Mouse (Mus musculus) gastrocnemius, postnatal 14 days (tissue): ENCODE measurements at regions not wholly inside any gene's neighbourhood (a gene's known extent, or its start where the extent isn't known, plus 50 kb on each side); places are given as distances from the start of the nearest gene placed in this dataset.
"Not testable (repeated sequence)": the region's sequence is repeated elsewhere in the genome, so short reads cannot be mapped to it uniquely, and the experiment has no call there.

ENCODE experiments used
- DNase-seq: peaks from one replicate; pipeline ENCODE4 v3.0.0; 2021; ENCODE audit warnings: mixed read lengths
- intact Hi-C: fragments of 180-260 bp; cut with DNase I; formaldehyde crosslinking; loops from one replicate; pipeline ENCODE4 v1.15.1; 2025; ENCODE audit warnings: low total_unique reads

GRCm38 (mm10) chr10:111354607-111355006 lies 56.1 kb downstream of the Bbs10 start:
- no peak for DNase-seq
- intact Hi-C loops: no loop called here

- intact Hi-C loops, DNase-seq: not testable (repeated sequence)
Measured at GRCm38 (mm10) chr10:111358340-111358739, 59.9 kb downstream of the Bbs10 start.

- intact Hi-C loops: no loop called here
Measured at GRCm38 (mm10) chr10:111361749-111362435, 63.4 kb downstream of the Bbs10 start.

GRCm38 (mm10) chr10:111363729-111364617 lies 65.5 kb downstream of the Bbs10 start:
- intact Hi-C loops: no loop called here
- DNase-seq: no peak

More at GRCm38 (mm10) chr10:111361749-111362435, 63.4 kb downstream of the Bbs10 start:
- DNase-seq: no peak

GRCm38 (mm10) chr10:111365011-111365410 lies 66.5 kb downstream of the Bbs10 start:
- intact Hi-C loops: no loop called here
- DNase-seq: no peak

- DNase-seq: not testable (repeated sequence)
Measured at GRCm38 (mm10) chr10:111369046-111369445, 70.6 kb downstream of the Bbs10 start.

GRCm38 (mm10) chr10:111378047-111378618 lies 79.7 kb downstream of the Bbs10 start:
- intact Hi-C loops: no loop called here
- no peak for DNase-seq

More at GRCm38 (mm10) chr10:111369046-111369445, 70.6 kb downstream of the Bbs10 start:
- intact Hi-C loops: not testable (repeated sequence)

GRCm38 (mm10) chr10:111381689-111382088 lies 83.2 kb downstream of the Bbs10 start:
- intact Hi-C loops: no loop called here
- DNase-seq: peak; percentile 12

GRCm38 (mm10) chr10:111382206-111382930 lies 83.9 kb downstream of the Bbs10 start:
- no peak for DNase-seq
- intact Hi-C loops: no loop called here

GRCm38 (mm10) chr10:111385561-111385960 lies 87.1 kb downstream of the Bbs10 start:
- intact Hi-C loops: no loop called here

GRCm38 (mm10) chr10:111387869-111388538 lies 85.0 kb upstream of the Nap1l1 start:
- intact Hi-C loops: no loop called here
- DNase-seq: no peak

More at GRCm38 (mm10) chr10:111385561-111385960, 87.1 kb downstream of the Bbs10 start:
- no peak for DNase-seq

- intact Hi-C loops: no loop called here
- DNase-seq: no peak
Measured at GRCm38 (mm10) chr10:111388545-111389320, 84.3 kb upstream of the Nap1l1 start.

- peak; percentile 78 for DNase-seq
- intact Hi-C loops: no loop called here
Measured at GRCm38 (mm10) chr10:111389890-111390289, 83.1 kb upstream of the Nap1l1 start.

GRCm38 (mm10) chr10:111394421-111394820 lies 78.6 kb upstream of the Nap1l1 start:
- DNase-seq: no peak
- intact Hi-C loops: no loop called here

- intact Hi-C loops: no loop called here
Measured at GRCm38 (mm10) chr10:111405071-111405470, 68.0 kb upstream of the Nap1l1 start.

GRCm38 (mm10) chr10:111408887-111409286 lies 64.1 kb upstream of the Nap1l1 start:
- intact Hi-C loops: no loop called here
- no peak for DNase-seq

More at GRCm38 (mm10) chr10:111405071-111405470, 68.0 kb upstream of the Nap1l1 start:
- no peak for DNase-seq

- no peak for DNase-seq
- intact Hi-C loops: no loop called here
Measured at GRCm38 (mm10) chr10:111409497-111409896, 63.5 kb upstream of the Nap1l1 start.

- intact Hi-C loops: no loop called here
- DNase-seq: no peak
Measured at GRCm38 (mm10) chr10:111410121-111410520, 62.9 kb upstream of the Nap1l1 start.
